Mouse (Mus musculus): ENCODE results near the gene Thyn1.

DNA sequence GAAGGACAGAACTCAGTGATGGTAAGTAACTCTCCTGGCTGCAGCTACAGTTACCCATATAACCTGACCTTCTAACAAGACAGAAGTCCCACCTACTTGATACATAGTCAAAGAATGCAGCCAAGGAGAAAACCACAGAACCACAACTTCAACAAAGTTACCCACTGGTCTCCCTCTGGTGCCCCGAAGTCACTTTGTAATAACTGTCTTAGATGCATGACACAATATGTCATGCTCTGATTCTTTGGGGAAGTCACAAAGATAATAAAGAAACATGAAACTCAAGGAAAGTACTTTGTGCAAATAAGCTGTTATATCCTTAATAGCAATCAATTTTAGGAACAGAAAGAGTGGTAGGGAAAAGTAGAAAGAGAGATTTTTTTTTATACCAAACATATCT lies 27.2 kb downstream of the Thyn1 start:
- TF ChIP-seq CTCF (conservative IDR thresholded peaks at IDR 0.05 in 1 of 2, IDR thresholded peaks at IDR 0.05 in 1 of 2; ENCODE audit: low read depth in 2 of 2, low read length in 2 of 2) (no peak), HCFC1 (IDR thresholded peaks at IDR 0.05; ENCODE audit: low read depth, low read length) (no peak), EP300 (IDR thresholded peaks at IDR 0.05; ENCODE audit: low read length) (peak; percentile 58; the same call in 1 of the 2 replicates), ETS1 (conservative IDR thresholded peaks at IDR 0.05; ENCODE audit: low read depth, low read length) (peak; percentile 69), BHLHE40 (IDR thresholded peaks at IDR 0.05; ENCODE audit: low read depth, low read length) (peak; percentile 68), POLR2A (IDR thresholded peaks at IDR 0.05; ENCODE audit: low read depth, low read length) (no peak), TBP (conservative IDR thresholded peaks at IDR 0.05; ENCODE audit: low read depth, low read length) (no peak), CHD2 (IDR thresholded peaks at IDR 0.05; ENCODE audit: low read length) (no peak), KAT2A (IDR thresholded peaks at IDR 0.05; ENCODE audit: insufficient replicate concordance, low read length) (no peak)

All from CH12.LX (cell line).